Comparison of ENCODE assay signal across 8 mouse cellular contexts in the genomic region with DNA sequence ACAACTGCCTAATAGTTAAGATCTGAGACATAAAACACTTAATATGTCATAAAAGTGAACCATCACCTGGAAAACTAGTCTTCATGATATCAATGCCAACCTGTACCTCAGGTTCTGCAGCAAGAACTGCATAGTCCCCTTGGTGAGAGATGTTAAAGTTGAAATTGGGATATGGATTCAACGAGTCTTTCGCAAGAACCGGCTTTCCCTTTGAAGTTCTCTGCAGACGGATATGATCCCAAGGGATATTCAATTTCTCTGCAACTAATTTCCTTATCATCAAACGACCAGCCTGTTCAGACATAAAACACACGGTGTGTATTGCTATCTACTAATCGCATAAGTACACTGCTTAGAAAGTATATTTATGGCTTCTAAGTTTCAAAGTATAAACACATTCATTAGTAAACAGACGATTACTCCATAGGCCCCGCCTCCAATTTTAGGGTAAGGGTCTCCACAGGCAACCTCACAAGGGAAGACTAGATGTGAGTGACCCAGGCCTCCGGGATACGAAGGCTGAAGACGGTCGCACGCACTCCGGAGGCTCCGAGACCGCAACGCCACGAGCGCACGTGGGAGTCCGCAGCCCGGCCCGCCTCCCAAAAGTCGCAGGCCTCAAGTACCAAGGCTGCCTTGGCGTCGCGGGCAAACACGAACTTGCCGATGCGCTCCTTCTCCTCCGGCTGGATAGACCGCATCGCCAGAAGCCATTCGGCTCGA. TPM values are rescaled to one million over a fixed set of nuclear protein-coding genes. Genes with fewer than 3 reads are reported as not detected.
A peak's percentile ranks its signal among the peaks of the same experiment; 100 is the strongest.
DNase-seq lines count a peak whose midpoint lies in the region; ATAC-seq and TF ChIP-seq lines count a peak whose summit lies in the region.

No protein-coding gene starts in this region.

- peak; percentile 51 for ATAC-seq in common myeloid progenitor, adult 5-6 weeks (replicated peaks; ENCODE audit: low read depth, poor library complexity, severe bottlenecking)
- no peak; the same call in 1 of the 2 replicates for ATAC-seq in hindbrain, embryonic 16.5 days
- peak; percentile 61 for ATAC-seq in midbrain, embryonic 14.5 days (ENCODE audit: low FRiP score, low TSS enrichment)

- peak overlapping the region; percentile 78 for H3K9ac ChIP-seq in liver, adult 2 months (ENCODE audit: low read depth, low read length)
- peak overlapping the region; percentile 84 for H3K9ac ChIP-seq in hindbrain, embryonic 16.5 days (ENCODE audit: low read depth, low read length)
- peak overlapping the region; percentile 67 for H3K9ac ChIP-seq in midbrain, embryonic 14.5 days (replicated peaks; ENCODE audit: low read length)

- TF ChIP-seq CTCF in liver, adult 2 months (IDR thresholded peaks at IDR 0.05; ENCODE audit: low read depth, low read length), result no peak

- no peaks in the 10 kb centered on the region; the same call in 1 of the 2 replicates for H3K79me2 ChIP-seq in liver, adult 2 months (ENCODE audit: control insufficient read depth, insufficient read depth, low read length)

- H3K4me2 ChIP-seq in hindbrain, embryonic 16.5 days (ENCODE audit: low read length), result peak overlapping the region; percentile 78
- peak overlapping the region; percentile 78 for H3K4me2 ChIP-seq in midbrain, embryonic 14.5 days (ENCODE audit: low read length)

- TF ChIP-seq POLR2A in liver, adult 2 months (IDR thresholded peaks at IDR 0.05; ENCODE audit: extremely low read depth, insufficient read depth, low read length), result no peak

- no peaks in the 10 kb centered on the region for H3K36me3 ChIP-seq in liver, adult 2 months (ENCODE audit: control insufficient read depth, insufficient read depth, low read length)
- no peaks in the 10 kb centered on the region for H3K36me3 ChIP-seq in hindbrain, embryonic 16.5 days (ENCODE audit: control insufficient read depth, insufficient read depth, low read length)
- no peaks in the 10 kb centered on the region for H3K36me3 ChIP-seq in midbrain, embryonic 14.5 days (ENCODE audit: control insufficient read depth, insufficient read depth, low read length)

- H3K27me3 ChIP-seq in liver, adult 2 months (ENCODE audit: control insufficient read depth, insufficient read depth, low read length), result no peaks in the 10 kb centered on the region
- H3K27me3 ChIP-seq in hindbrain, embryonic 16.5 days (replicated peaks; ENCODE audit: control insufficient read depth, insufficient read depth, low read length), result no peaks in the 10 kb centered on the region
- no peaks in the 10 kb centered on the region for H3K27me3 ChIP-seq in midbrain, embryonic 14.5 days (ENCODE audit: control insufficient read depth, insufficient read depth, low read length)

- H3K4me3 ChIP-seq in liver, adult 2 months (ENCODE audit: insufficient read depth, low read depth, low read length), result peak overlapping the region; percentile 74
- peak overlapping the region; percentile 82 for H3K4me3 ChIP-seq in hindbrain, embryonic 16.5 days (ENCODE audit: low read length)
- peak overlapping the region; percentile 72 for H3K4me3 ChIP-seq in midbrain, embryonic 14.5 days (replicated peaks; ENCODE audit: low read depth, low read length)

- under 1% methylated on average over 36 of the region's 36 CpGs for WGBS in liver, adult 2 months
- under 1% methylated on average over 36 of the region's 36 CpGs for WGBS in hindbrain, embryonic 16.5 days
- under 1% methylated on average over 36 of the region's 36 CpGs for WGBS in midbrain, embryonic 14.5 days

- peak; percentile 72 for DNase-seq in liver, adult 2 months (ENCODE audit: extremely low read depth, low read depth, low spot score)
- no peak for DNase-seq in liver
- DNase-seq in midbrain, embryonic 14.5 days, result peak; percentile 46
- DNase-seq in layer of hippocampus, postnatal 36 days, result no peak
- no peak for DNase-seq in left cerebral cortex, adult 8-10 months (ENCODE audit: low spot score in 2 of 2)
- DNase-seq in layer of hippocampus, postnatal 14 days (ENCODE audit: low spot score in 2 of 2), result no peak

- peaks cover 5% of the 10 kb centered on the region; the same call in 1 of the 2 replicates for H3K4me1 ChIP-seq in liver, adult 2 months (ENCODE audit: control insufficient read depth, insufficient read depth, low read length)
- peaks cover 15% of the 10 kb centered on the region for H3K4me1 ChIP-seq in hindbrain, embryonic 16.5 days (ENCODE audit: control insufficient read depth, insufficient read depth, low read depth, low read length)
- H3K4me1 ChIP-seq in midbrain, embryonic 14.5 days (ENCODE audit: control insufficient read depth, insufficient read depth, low read length), result peaks cover 18% of the 10 kb centered on the region

- peak overlapping the region; percentile 62 for H3K27ac ChIP-seq in liver, adult 2 months (replicated peaks; ENCODE audit: insufficient read depth, low read depth, low read length)
- peak overlapping the region; percentile 94 for H3K27ac ChIP-seq in hindbrain, embryonic 16.5 days (ENCODE audit: low read depth, low read length)
- peak overlapping the region; percentile 93 for H3K27ac ChIP-seq in midbrain, embryonic 14.5 days (replicated peaks; ENCODE audit: low read depth, low read length)

- no peaks in the 10 kb centered on the region for H3K9me3 ChIP-seq in hindbrain, embryonic 16.5 days (ENCODE audit: control insufficient read depth, low read length)
- H3K9me3 ChIP-seq in midbrain, embryonic 14.5 days (ENCODE audit: control insufficient read depth, low read length), result no peaks in the 10 kb centered on the region

RNA-seq across cellular contexts. Expression of gene Aasdhppt, which starts 0.5 kb away (rescaled TPM):
- 15.6 and 20.7 TPM in 2 replicates for total RNA-seq in liver, adult 2 months (2014; rRNA removed)
- polyA plus RNA-seq in liver, adult 2 months (2012; rRNA removed), result 5.5 and 6.2 TPM in 2 replicates
- 29.4 and 32.1 TPM in 2 replicates for total RNA-seq in common myeloid progenitor, adult 5-6 weeks (2017)
- 33.5 and 33.6 TPM in 2 replicates for polyA plus RNA-seq in hindbrain, embryonic 16.5 days (2015; fragmentation: Nextera tagmentation; extraction: Ambion mirVana)
- 36.0 and 38.0 TPM in 2 replicates for polyA plus RNA-seq in midbrain, embryonic 14.5 days (2014; fragmentation: Nextera tagmentation; extraction: Ambion mirVana)
- total RNA-seq in layer of hippocampus, postnatal 36 days (2021), result 10 to 100 TPM; 27.5 to 28.3 TPM
- 10 to 100 TPM; 25.8 to 27.9 (median 26.3) TPM for total RNA-seq in left cerebral cortex, adult 8-10 months (2022)
- 10 to 100 TPM; 23.5 to 25.7 TPM for total RNA-seq in layer of hippocampus, postnatal 14 days (2021)

RNA-seq across cellular contexts. Expression of gene Kbtbd3, which starts 0.8 kb away (rescaled TPM):
- 1.1 and 1.6 TPM in 2 replicates for total RNA-seq in liver, adult 2 months (2014; rRNA removed)
- polyA plus RNA-seq in liver, adult 2 months (2012; rRNA removed), result 0.22 and 0.25 TPM in 2 replicates
- total RNA-seq in common myeloid progenitor, adult 5-6 weeks (2017), result 4.5 and 6.3 TPM in 2 replicates
- 12.2 and 12.9 TPM in 2 replicates for polyA plus RNA-seq in hindbrain, embryonic 16.5 days (2015; fragmentation: Nextera tagmentation; extraction: Ambion mirVana)
- polyA plus RNA-seq in midbrain, embryonic 14.5 days (2014; fragmentation: Nextera tagmentation; extraction: Ambion mirVana), result 10.1 and 11.3 TPM in 2 replicates
- total RNA-seq in layer of hippocampus, postnatal 36 days (2021), result 10 to 100 TPM; 11.7 to 13.2 TPM
- 10 to 100 TPM in 3 of 4 experiments, 1 to 10 TPM in 1; 9.8 to 13.4 (median 11.3) TPM for total RNA-seq in left cerebral cortex, adult 8-10 months (2022)
- total RNA-seq in layer of hippocampus, postnatal 14 days (2021), result 10 to 100 TPM; 10.2 to 11.1 TPM

Comparison
In these comparisons a context has a peak if more than half of its experiments do, and no peak if none do; other contexts are left out.
1. DNase-seq: peak in liver, adult 2 months (single experiment) and midbrain, embryonic 14.5 days (single experiment); none in liver (single experiment), layer of hippocampus, postnatal 36 days (0 of 2), left cerebral cortex, adult 8-10 months (0 of 2) and layer of hippocampus, postnatal 14 days (0 of 2).
2. Peak in every context shown above with its lines, with median percentiles within 50 percentile points of each other: H3K27ac ChIP-seq, H3K4me3 ChIP-seq and H3K9ac ChIP-seq.